Mouse (Mus musculus): ENCODE results near the gene Sel1l2. TPM values are rescaled to one million over a fixed set of nuclear protein-coding genes. Genes with fewer than 3 reads are reported as not detected.

Gene Sel1l2
- polyA plus RNA-seq, 1 experiment from 2014 or later = not detected

Other genes with a start within 250 kb of the Sel1l2 start
- gene Gm17374, start 237.7 kb downstream of the Sel1l2 start, polyA plus RNA-seq (2015; fragmentation: Nextera tagmentation; extraction: Ambion mirVana) = not detected in 2 replicates
- 18.4 and 20.5 TPM in 2 replicates for gene Esf1, start 219.1 kb downstream of the Sel1l2 start, polyA plus RNA-seq (2015; fragmentation: Nextera tagmentation; extraction: Ambion mirVana)
- gene Ndufaf5, start 219.1 kb downstream of the Sel1l2 start, polyA plus RNA-seq (2015; fragmentation: Nextera tagmentation; extraction: Ambion mirVana) = 49.5 and 51.0 TPM in 2 replicates
- gene Macrod2, start 5.6 kb upstream of the Sel1l2 start, polyA plus RNA-seq (2015; fragmentation: Nextera tagmentation; extraction: Ambion mirVana) = 98.3 and 108 TPM in 2 replicates

All from forebrain, embryonic 16.5 days (tissue).